Mouse (Mus musculus) mouse trophoblast stem cell (cell line): Measurements from ENCODE around the gene St3gal4.

Experiments
- in situ Hi-C, 2 experiments: fragments of 300-500 bp; cut with MseI, MboI; formaldehyde crosslinking; loops; 2 replicates in 1 of 2; 3 replicates in 1 of 2; pipeline ENCODE4 v1.15.1; 2025

The St3gal4 gene

DNA sequence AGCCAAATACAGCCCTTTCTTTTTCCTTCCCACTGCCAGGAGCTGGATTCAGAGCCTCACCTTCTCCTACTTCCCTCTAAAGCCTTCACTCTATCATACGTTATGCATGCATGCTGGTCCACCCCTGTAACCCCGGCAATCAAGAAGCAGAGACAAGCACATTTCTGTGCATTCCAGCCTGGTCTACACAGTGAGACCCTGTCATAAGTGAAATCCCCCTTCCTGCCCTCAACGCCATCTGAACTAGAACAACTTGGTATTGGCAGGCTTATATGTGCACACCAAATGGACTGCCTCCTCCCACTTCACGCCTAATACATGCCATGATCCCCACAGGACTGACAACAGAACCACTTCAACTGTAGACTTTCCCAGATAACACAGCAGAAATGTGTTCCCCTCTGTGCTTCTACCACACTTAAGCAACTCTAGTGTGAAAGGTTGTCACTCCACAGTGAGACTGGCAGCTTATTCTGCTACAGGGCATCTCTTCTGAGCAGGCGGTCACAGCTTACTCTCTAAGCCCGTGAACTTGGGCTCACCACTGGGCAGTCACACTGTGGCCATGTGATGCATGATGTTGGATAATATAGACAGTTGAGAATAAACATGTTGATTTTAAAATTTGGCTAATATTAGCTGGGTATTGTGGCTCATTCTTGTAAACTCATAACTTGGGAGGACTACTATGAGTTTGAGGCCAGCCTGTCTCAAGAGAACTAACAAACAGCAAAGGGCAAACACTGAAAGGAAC is 68.2 kb downstream of the St3gal4 start:
- in situ Hi-C loops = no loop called here

DNA sequence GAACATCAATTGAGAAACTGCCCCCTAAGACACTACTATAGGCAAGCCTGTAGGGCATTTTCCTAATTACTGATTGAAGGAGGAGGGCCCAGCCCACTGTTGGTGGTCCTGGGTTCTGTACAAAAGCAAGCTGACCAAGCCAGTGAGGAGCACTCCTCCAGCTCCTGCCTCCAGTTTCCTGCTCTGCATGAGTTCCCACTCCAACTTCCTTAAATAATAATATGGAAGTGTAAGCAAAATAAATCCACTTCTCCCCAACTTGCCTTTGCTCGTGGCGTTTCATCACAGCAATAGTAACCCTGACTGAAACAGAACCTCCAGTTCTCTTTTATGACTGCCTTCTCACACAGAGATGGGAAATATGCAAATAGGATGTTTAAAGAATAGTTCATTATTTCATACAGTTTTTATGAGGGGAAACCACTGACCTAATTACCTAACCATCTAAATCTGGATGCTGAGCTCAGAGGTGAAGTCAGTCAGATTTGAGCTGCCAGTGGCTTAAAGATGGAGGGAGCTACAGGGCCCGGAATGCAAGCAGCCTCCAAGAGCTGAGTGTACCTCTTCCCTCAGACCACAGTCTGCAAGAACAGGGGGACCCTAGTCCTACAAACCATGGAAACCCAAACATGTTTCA is 69.1 kb downstream of the St3gal4 start:
- in situ Hi-C loops = loop anchor here in 1 of 2 experiments (10.0 kb wide), 1 partner anchor 65 kb away; the partner anchor contains the start of gene St3gal4

- in situ Hi-C loops = loop anchor here in 1 of 2 experiments (10.0 kb wide), 1 partner anchor 66 kb away; the partner anchor contains the start of gene St3gal4
Observed at GRCm38 (mm10) chr9:35048449-35048848, 70.6 kb downstream of the St3gal4 start.

- in situ Hi-C loops = loop anchor here in 1 of 2 experiments (10.0 kb wide), 1 partner anchor 69 kb away; the partner anchor contains the start of gene St3gal4
Observed at GRCm38 (mm10) chr9:35045756-35046155, 73.3 kb downstream of the St3gal4 start.

DNA sequence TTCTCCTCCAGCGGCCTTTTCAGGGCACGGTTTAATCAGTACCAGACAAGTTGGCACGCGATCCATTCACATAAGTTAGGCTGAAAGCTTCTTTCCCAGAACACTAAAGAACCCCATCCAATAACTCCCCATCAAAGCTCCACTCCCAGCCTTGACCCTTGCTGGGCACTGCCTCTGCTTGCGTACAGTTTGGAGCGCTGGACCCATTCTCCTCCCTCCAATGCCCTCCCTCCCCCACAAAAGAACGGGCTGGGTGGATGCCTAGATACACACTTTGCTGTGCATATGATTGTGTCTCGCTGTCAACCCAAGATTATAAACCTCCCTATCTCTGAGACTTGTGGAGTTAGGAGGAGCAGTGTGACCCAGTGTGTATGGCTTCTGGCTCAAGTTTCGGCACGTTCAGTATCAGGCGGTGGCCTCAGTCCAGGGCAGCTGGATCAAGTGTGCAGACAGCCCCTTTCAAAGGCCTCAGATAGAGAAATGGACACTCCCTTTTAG is 74.0 kb downstream of the St3gal4 start:
- in situ Hi-C loops = loop anchor here in 1 of 2 experiments (10.0 kb wide), 1 partner anchor 70 kb away; the partner anchor contains the start of gene St3gal4

GRCm38 (mm10) chr9:35044458-35044857 is 74.6 kb downstream of the St3gal4 start:
- in situ Hi-C loops = loop anchor here in 1 of 2 experiments (10.0 kb wide), 1 partner anchor 70 kb away; the partner anchor contains the start of gene St3gal4

DNA sequence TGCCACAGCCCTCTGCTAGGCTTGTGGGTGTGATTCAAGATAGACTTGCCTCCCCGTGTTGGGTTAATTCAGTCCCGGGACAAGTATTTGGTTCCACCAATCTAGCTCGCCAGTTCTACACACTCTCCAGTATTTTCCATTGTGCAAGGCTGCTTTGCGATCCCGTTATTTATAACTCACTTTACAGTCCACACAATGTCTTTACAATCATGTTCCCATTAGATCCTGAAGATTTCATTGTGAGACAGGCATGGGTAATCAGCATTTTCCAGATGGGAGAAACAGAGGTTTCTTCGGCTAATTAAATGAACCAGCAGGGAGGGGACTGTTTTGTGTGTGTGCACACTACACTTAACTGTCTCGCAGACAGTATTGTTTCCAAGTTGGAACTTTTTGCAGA is 75.4 kb downstream of the St3gal4 start:
- in situ Hi-C loops = loop anchor here in 1 of 2 experiments (10.0 kb wide), 1 partner anchor 71 kb away; the partner anchor contains the start of gene St3gal4

- in situ Hi-C loops = loop anchor here in 1 of 2 experiments (10.0 kb wide), 1 partner anchor 73 kb away; the partner anchor contains the start of gene St3gal4
Observed at GRCm38 (mm10) chr9:35041493-35041892, 77.6 kb downstream of the St3gal4 start.

DNA sequence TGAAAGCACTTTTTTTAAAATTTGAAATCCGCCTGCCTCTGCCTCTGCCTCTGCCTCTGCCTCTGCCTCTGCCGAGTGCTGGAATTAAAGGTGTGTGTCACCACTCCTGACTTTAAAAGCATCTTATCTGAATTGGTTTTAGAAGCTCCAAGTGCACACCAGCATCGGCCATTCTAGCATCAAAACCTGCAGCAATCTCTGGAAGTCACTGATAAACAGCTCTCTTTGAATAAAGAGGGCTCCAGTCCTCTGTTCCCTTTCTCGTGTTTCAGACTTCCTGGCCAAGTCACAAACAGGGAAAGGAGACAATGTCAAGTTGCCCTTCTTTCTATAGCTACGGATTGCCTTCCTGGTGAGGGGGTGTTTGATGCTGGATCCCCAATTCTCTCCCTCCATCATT is 79.2 kb downstream of the St3gal4 start:
- in situ Hi-C loops = loop anchor here in 1 of 2 experiments (10.0 kb wide), 1 partner anchor 75 kb away; the partner anchor contains the start of gene St3gal4

GRCm38 (mm10) chr9:35038922-35039586 is 80.0 kb downstream of the St3gal4 start:
- in situ Hi-C loops = no loop called here

DNA sequence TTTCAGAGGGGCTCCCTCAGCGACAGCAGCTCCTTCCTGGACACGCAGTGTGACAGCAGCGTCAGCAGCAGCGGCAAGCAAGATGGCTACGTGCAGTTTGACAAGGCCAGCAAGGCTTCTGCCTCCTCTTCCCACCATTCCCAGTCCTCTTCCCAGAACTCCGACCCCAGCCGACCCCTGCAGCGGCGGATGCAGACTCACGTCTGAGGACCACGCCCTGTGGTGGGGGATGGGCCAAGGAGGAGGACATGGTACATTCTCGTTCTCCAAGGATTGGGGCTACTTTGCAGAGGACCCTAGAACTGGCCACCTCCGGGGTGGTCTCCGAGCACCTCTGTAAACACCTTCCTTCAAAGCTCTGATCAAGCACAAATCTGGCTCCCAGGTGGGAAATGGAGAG is 84.0 kb downstream of the St3gal4 start:
- in situ Hi-C loops = no loop called here

DNA sequence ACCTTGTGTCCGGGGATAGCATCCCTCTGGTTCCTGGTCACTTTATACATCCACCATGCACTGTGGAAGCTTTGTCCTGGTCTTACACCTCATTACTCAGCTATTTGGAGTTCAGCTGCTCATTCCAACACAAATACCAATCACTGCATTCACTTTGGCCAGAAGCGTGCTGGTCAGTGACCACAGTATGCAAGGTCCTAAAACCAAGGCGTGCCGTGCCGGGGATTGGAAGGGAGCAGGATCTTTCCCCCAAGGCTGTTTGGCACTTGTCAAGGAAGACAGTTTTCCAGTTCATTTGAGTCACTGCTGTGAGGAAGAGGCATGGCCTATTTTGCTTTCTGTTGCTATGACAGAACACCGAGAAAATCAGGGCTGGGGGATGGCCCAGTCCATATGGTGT is 86.6 kb downstream of the St3gal4 start:
- in situ Hi-C loops = no loop called here

DNA sequence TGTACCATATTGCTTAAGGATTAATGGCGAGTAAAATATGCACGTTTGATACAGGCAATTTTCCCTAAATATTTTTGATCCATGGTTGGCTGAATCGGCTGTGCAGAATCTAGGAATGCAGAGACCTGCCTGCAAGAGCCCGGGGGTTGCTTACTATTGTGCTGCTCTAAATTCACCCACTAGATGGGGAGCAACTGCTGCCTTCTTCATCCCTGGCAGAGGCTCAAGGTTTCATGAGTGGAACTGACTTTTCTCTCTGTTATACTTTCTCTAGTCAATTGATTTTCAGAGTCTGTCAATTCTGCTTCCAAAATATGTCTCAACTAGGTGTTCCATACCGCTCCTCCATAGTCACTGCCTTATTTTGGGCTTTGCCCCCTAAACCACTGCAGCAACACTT is 88.2 kb downstream of the St3gal4 start:
- in situ Hi-C loops = no loop called here

GRCm38 (mm10) chr9:35027382-35027997 is 91.6 kb downstream of the St3gal4 start:
- in situ Hi-C loops = no loop called here

DNA sequence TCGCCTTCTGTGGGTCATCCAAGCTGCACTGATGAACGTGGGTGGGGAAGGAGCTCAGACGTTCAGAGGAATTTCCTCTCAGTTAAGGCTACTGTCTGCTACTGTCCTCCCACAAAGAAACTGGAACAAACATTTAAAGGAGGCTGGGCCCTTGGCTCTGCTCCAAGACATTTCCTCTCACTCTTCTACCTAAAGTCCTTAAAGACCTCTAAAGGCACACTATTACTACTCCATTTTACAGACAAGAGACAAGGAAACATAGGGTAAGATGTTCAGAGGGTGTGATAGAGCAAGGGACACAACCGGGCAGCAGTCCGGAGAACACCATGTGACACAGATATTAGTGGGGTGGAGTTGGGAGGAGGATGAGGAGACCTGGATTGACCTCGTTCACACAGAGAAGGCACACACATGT is 92.2 kb downstream of the St3gal4 start:
- in situ Hi-C loops = no loop called here

DNA sequence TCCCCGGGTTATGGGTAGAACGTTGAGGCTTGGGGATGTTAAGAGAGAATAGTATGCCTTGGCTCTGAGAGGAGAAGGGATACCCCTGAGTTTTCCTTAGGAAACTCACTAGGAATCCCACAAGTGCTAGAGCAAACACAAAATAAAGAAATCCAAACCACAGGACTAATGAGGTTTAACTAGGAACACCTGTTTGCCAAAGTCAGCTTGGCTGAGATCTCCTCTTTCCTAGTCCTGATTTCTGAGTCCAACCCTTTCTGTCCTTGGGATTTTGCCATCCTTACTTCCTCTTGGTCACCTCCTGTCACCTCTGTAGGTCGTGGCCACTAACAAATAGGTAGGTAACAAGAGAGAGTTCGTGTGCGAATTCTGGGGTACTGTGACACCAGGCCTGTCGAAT is 92.8 kb downstream of the St3gal4 start:
- in situ Hi-C loops = no loop called here

GRCm38 (mm10) chr9:35024591-35025496 is 94.2 kb downstream of the St3gal4 start:
- in situ Hi-C loops = loop anchor here in 1 of 2 experiments (25.0 kb wide), 1 partner anchor 538 kb away; the partner anchor contains the start of gene Kirrel3

GRCm38 (mm10) chr9:35021744-35022143 is 97.3 kb downstream of the St3gal4 start:
- in situ Hi-C loops = loop anchor here in 1 of 2 experiments (25.0 kb wide), 1 partner anchor 534 kb away; the partner anchor contains the start of gene Kirrel3

DNA sequence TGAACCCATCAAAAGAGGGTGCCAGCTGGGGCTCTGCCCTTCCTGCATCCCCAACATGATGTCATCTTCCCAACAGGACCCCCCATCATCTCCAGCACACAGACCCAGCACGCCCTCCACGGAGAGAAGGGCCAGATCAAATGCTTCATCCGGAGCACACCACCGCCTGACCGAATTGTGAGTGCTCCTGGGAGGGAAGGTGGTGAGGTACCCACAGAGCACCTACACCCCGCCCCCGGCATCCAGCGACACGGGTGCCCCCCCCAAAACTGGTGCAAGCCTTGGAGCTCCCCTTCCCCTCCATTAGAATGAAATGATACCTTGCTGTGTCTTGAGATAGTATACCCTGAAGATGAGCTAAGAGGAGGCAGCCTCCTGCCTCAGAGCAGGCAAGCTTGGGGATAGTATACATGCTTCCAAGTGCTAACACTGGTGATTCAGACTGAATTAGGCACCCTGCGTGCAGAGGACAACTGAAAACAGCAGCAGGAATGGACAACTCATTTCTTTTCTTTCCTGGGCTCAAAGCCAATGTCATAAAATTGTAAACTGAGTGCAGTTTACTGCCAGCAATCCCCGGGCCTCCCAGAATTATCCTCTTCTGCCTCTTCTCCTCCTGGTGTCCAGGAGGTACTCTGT is 98.9 kb downstream of the St3gal4 start:
- in situ Hi-C loops = loop anchor here in 1 of 2 experiments (25.0 kb wide), 1 partner anchor 533 kb away; the partner anchor contains the start of gene Kirrel3
